Mouse (Mus musculus) fibroblast of lung, adult 2 months (primary cell): ENCODE results near the gene Rfx3.

Experiments used
- DNase-seq: peaks from one replicate; pipeline ENCODE4 v3.0.0-alpha.2; 2011; ENCODE audit warnings: low read depth

The Rfx3 gene

DNA sequence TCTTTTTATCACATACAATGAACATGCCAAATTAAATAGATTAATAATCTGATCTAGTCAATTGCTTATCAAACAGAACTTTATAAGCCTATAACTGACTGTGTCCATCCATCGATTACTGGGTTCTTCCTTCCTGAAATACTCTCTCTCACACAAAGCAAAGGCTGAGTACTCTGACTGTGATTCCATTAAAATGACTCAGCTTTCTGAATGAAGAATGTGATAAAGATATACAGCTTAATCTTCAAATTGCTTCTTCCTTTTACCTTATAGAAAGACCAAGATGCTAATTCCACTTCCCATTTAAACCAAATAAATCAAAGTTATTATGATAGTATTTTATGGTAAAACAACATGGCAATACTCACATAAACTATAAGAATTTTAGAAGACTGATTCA is 105.8 kb downstream of the Rfx3 start:
- no peak for DNase-seq

DNA sequence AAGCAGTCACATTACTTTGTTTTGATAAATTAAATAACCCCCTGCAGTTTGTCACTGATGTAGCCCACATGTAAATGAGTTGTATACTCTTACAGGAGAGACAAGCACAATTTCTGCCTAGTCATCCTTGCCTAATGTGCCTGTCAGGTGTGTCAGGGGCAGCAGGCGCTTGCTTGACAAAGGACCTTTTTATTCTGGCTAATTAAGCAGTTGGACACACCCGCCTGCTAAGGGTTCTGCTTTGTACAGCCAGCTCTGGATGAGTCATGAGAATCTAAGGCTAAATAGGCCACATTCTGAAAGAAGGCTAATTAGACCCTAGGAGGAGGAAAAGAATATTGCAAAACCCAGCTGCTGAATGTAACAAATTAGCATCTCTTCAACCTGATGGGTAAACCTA is 106.3 kb downstream of the Rfx3 start:
- DNase-seq: peak; percentile 46

DNA sequence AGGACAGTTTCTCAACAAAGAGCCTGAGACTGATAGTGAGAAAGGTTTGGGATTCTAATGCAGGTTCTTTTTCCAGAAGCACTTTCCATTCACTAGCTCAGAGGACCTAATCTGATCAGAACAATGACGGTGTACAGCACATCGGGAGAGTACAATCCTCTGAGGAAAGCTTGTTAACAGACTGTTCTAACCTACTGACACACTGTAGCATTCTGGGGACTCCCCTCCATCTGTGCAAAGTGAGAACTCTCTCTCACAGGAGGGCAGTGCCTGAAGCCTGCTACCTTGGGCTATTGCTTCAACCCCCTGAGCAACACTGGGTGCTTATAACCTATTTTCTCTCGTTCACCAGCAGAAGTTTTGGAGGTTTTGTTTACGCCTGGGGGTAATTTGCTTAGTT is 106.8 kb downstream of the Rfx3 start:
- DNase-seq: no peak

DNA sequence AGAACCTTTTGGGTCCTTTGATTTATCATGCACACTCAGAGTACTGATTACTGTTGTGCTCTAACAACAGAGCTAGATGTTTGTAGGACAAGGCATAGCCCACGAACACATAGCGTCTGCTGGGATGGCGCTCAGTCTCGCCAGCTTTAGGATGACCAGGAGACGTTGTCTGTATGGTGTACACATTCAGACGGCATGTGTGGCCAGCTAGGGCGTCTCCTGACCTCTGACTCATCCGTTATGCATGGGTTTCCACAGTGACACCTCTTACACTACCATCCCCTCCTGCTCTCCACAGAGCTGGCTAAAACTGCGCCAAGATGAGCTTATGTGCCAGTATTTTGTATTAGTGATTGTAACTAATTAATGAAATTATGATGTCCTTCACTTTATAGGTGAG is 108.4 kb downstream of the Rfx3 start:
- no peak for DNase-seq

DNA sequence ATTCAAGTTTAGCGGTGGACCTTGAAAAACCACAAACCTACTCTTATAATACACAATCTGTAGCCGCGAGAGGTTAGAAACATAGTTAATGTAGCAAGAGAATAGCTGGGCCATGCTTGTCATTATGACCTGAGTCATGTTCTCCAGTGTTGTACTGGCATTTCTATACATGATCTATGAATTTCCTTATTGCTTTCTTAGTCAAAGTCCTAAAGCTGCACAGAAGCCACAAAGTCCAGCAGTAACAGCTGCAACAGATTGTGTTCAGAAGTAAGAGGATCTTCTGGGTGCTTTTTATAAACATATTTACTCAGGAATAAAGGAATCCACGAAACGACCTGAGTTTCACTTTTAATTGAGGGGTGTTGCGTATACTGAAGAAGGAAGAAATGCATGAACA is 109.3 kb downstream of the Rfx3 start:
- no peak for DNase-seq

DNA sequence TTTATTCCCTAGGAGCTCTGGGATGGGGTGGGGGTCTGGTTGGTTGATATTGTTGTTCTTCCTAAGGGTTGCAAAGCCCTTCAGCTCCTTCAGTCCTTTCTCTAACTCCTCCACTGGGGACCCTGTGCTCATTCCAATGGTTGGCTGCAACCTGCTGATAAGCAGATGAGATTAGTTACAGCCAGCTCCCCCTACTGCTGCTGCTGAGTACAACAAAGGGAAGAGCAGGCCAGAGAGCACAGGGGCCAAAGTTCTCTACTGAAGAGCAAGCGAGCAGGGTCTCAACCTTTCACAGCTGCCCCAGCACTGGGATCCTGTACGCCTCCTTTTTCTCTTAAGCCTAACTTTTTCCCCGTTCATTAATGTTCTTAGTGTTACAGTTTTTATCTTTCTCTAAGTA is 126.4 kb downstream of the Rfx3 start:
- no peak for DNase-seq

DNA sequence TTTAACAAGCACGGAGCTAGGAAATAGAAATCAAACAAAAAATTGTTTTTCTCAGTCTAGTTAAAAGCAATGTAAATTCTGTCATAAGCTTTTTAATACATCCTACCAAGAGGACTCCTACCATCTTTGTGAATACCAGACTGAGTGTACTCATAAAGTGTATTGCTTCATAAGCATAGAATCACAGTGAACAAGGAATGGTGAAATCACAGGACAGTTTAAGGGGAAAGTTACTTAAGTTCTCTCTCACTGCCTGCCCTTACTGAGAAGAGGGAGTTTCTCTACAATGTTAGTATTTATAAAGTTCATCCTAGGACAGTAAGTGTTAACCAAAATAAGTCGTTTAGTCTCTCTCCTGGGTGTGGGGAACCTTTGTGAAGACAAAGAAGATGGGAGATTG is 133.5 kb downstream of the Rfx3 start:
- DNase-seq: no peak

DNA sequence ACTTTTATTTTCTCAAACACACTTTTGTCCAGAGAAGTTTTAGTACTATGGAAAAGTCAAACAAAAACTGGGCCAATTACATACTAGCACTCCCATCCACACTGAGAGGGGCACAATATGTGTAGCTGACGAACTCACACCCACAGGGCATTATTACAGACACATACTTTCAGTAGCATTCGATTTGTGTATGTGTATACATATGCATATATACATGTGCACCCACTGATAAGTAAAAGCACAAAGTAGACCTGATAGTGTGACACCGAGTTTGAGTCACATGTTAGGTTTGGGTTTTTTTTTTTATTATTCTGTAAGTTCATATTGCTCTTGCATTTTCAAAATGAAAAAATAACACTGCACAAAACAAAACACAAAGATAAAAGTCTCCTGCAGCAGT is 140.2 kb downstream of the Rfx3 start:
- DNase-seq: no peak

DNA sequence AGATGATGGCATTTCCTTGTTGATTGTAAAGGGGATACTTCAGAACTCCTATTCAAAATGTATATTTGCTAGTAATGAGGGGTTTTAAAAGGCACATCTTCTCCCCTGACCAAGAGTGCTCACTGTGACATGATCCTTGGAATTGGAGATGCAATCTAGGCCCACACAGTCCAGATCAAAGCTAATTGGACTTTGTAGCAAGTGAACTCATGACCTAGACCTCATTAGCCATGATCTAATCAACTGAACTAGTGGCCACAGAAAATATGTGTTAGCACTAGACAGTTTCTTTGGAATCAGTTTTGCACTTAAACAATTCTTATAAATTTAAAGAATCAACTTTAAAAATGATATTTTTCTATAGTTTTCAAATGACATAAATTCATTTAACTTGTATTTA is 151.3 kb downstream of the Rfx3 start:
- no peak for DNase-seq

DNA sequence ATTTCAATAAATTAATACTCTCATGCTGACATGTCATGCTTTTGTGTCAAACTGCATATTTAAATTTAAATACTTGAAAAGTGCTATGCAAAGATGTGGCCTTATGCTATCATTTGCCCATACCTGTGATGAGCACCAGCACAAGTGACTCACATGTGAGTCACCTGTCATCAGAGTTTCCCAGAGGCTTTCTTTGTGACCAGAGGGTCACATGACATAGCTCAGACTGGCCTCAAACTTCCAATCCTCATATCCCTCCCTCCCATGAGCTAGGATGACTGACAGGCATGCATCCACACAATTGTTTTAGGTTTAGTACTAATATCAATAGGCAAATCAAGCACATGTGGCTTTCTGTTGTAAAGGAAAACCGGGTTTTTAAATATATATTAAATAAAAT is 162.0 kb downstream of the Rfx3 start:
- no peak for DNase-seq

DNA sequence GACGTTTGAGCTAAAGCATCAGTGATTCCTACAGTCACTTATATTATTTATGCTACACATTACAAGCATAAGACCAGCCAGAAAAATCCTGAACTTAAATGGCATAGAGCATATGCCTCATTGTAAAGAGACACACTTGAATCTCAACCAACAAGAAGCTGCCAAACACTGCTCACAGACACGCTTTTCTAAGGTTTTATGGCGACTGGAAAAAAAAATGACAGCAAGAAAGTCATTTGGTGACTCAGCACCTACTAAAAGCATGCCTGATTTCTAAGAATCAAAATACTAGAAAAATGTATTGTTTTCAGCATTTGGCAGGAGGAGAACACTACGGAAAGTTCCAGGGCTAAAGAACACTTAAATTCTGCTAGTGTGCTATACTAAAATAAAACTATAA is 163.9 kb downstream of the Rfx3 start:
- DNase-seq: no peak

DNA sequence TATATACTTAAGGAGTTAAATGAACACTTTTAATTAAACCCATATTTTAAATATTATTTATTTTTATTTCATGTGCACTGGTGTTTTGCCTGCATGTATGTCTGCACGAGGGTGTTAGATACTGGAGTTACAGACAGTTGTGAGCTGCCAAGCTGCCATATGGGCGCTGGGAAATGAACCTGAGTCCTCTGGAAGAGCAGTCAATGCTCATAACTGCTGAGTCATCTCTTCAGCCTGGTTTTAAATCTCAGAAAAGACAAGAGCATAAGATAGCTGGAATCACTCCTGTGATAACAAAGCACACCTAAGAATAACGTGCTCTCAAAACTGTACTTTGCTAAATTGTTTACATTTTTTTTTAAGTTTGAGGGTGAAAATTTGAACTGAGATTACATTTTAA is 172.3 kb downstream of the Rfx3 start:
- no peak for DNase-seq

DNA sequence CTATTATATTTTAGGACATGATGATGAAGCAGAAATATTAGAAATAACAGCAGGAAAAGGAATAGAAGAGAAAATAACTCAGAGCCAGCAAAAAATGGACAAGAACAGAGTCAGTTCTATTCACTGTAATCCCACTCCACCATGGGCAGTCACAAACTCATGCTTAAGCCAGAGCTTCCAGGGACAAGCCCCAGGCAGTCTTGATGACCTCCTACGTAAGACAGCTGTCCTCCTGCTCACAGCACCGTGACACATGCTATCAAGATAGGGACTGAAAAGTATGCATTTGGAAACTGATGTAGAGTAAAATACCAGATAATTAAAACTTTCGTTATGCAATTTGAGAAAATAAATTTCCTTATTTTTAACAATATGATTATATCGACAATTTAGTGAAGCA is 172.9 kb downstream of the Rfx3 start:
- no peak for DNase-seq

DNA sequence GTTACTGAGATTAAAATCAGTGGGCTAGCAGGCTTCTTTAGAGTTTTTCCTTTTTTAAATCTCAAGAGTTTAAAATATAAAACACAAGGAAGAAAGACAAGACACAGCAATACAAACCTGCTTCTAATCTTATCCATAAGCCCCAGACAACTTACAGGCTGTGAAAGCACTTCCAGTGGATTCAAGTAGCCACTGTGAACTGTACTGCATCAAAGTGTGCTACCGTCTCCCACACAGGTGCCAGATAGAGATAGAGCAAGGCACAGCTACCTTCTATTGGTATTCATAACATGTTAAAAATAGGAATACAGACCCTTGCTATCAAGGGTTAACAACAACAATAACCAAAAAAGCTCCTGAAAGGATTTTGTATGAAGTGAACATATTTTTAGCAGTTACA is 178.5 kb downstream of the Rfx3 start:
- DNase-seq: no peak

DNA sequence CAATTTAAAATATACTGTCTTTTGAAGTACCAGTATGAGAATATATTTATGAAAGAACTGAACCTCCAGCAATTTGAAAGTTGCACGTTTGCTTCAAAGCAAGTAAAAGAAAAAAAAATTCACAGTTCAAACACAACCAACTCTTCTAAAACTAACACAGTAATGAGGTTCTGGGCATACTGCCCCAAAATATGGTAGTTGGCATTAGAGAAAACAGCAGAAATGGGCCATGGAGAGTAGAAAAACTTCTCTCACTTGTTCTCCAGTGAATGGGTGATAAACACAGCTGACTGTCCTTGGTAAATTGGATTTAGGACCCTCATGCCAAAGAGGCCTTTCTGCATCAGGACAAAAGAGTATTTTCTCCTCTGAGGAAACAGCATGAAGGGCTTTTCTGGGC is 182.7 kb downstream of the Rfx3 start:
- DNase-seq: no peak

DNA sequence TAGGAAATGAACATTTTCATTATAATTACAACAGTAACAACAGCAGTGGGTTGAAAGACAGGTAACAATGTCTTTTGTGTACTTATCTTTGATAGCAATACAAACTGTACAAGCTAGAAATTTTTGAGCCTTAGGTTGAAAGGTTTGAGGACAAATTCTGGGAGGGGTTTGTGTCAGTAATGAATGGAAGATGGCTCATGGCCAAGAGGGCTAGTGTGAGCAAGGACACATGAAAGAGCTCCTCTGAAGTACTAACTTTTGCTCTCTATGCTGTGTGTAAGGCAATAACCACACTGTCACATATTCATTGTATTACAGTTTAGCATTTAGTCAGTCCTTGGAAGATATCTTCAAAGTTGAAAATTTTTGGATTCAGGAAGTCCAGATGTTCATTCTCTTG is 193.3 kb downstream of the Rfx3 start:
- no peak for DNase-seq

DNA sequence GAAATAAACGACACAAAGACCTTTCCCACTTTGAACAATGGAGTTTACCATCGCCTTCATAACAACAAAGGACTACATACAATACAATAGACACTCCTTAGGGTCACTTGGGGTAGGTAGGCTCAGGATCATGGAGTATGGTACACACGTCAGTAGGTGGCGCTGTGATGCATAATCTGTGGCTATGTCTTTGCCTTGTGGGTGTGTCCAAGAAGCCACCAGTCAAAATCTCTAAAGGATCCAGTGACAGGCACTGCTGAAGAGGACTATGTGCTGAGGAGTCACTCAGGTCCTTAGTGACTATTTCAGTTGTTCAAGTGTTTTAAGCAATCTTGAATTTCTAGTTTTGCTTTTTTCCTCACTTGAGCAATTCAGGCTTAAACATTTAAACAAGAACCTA is 230.9 kb downstream of the Rfx3 start:
- DNase-seq: peak; percentile 6

DNA sequence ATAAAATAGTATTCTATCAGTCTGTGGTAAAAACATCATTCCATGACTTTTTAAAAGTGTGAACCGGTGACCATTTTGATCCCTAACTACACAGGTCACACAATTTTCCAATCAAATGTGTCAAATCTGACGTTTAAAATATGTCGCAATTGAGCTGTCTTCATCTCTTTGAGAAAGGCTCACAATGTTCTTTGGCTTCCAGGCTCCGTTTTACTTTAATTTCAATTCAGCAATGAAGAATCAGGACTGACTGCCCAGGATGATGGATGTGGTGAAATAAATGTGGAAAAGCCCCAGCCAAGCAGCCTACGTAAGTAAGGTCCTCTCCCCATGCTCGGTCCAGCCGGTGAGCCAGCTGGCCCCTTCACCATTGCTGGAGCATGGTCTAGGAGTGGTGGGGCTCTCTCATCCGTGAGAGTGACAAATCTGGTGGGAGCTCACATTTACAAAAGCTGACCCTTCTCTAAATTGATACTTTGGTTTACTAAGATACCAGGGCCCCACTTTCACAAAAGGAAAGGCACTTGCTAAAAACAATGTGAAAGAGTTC is 240.2 kb downstream of the Rfx3 start:
- DNase-seq: peak; percentile 7

DNA sequence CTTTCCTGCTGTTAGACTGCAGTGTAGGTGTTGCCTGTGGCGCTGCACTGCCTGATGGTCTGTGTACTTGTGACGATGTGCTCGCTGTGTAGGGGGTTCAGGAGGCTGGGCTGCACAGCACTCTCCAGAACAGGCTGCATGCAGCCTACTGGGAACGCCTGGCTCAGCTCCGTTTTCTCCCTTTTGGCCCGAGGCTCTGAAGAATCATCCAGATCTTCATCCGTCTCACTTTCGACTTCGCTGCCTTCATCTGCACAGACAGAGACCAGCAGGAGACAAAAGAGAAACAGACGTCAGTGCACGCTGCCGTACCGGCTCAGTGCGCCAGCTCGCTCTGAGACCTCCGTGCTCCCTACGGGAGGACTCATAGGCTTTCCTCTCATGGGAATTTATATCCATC is 242.5 kb downstream of the Rfx3 start:
- no peak for DNase-seq

DNA sequence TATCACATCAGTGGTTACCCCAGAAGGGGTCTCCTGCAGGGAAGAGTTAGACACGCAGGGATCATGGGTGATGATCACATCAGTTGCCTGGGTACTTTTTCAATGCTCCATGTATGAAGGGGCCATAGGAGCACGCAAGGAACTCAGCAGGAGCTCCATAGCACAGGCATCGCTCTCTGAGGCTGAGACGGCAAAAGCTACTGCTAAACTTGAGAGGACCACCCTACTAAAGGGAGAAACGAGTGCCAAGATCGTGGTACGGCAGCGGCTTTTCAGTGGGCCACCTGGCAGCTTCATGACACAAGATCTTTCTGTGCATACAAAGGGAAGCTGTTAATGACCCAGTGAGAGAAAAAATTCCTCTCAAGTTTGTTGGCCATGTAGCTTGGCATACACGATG is 250.7 kb downstream of the Rfx3 start:
- no peak for DNase-seq

DNA sequence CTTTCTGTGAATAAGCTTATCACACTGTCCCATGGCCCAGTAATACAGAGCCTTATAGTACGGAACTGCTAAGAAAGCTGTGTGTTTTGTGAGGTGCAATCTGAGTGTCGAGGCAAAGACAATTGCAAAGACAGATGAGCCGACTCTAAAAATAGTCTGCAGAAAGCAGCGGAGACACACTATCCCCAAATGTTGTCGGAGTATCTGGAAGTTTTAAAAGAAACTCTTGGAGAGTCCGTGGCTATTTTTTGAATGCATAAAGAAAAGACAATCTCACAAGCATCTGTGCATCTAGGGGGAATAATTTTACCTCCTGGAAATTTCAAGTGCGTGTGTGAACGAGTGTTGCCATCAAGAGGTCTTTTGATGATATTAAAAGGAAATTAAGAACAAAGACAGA is 251.6 kb downstream of the Rfx3 start:
- no peak for DNase-seq

DNA sequence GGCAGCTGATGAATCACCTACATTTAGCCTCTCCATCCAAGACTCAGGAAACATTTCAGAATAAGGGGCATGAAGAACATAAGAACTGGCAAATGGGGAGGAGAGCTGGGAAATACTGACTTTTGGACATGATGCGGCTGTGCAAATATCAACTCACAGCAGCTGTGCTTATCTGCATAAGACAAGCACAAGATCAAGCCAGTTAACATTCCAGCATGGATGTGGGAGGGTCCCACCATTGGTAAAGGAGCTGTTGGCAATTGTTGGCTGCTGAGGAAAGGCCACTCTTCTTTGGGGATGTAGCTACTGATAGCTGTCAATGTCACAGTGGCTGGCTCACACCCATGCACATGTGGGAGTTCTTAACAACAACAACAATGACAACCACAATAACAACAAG is 263.7 kb downstream of the Rfx3 start:
- DNase-seq: no peak

DNA sequence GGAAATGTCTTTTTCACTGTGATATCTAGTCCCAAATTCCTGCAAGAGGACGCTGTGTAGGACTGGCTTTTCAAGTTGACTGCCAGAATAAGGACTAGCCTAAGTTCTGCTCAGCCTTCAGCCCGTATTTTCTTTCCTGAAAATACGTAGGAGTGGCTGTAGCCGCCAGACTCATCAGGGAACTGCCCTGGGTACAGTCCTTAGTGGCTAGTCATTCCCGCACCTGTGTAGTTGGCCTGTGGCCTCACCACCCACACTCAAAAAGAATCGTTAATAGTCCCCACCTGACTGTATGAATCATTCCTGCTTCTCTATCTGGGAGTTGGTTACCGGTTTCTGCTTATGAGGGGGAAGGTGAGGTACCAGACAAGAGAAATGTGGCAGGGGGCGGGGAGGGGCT is 272.1 kb downstream of the Rfx3 start:
- DNase-seq: no peak

DNA sequence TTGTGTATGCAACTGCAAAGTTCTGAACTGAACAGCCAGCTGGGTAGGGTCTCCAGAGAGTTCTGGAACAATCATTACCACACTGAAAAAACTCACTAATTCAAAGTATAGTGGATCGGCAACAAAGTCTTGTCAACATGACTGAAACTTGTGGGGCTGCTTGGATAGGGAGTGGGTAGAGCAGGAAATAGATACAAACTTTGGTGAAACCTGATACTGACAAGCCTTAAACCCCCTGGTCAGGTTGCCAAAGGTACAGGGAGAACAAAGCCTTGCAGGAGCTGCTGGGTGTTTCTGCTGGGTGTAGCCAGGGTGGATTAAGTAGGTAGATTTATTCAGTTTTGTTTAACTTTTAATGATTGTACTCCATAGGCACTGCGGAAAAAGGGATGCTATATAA is 274.4 kb downstream of the Rfx3 start:
- no peak for DNase-seq

DNA sequence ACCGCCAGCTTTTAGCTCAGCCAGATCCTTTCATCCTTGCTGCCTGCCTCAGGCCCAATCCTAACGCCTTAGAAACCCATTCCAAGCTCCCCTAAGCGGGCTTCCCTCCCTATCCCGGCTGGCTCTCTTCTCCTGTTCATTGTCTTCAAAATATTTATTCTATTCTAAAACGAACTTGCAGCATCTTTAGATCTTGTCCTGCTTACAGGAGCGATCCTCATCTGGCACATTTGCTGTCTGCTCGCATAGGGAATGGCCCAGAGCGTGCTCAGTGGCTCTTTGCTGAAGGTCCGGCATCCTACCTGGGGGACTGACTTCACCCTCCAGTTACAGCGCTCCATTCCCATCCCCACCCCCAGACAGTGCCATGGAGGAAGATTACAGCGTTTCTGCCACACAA is 292.0 kb downstream of the Rfx3 start:
- no peak for DNase-seq
